Mouse (Mus musculus) lung, embryonic 16.5 days (tissue): ENCODE measurements at regions not wholly inside any gene's neighbourhood (a gene's known extent, or its start where the extent isn't known, plus 50 kb on each side); places are given as distances from the start of the nearest gene placed in this dataset.

Experiments used
- ATAC-seq: fragments of 200-750 bp; cut with Nextera tagmentation; 2 replicates; pipeline ENCODE4 v1.8.0; 2017; ENCODE audit warnings: low read depth, mild to moderate bottlenecking, moderate library complexity
- H3K27ac ChIP-seq: fragments of 300-500 bp; sonication (generic); 2 replicates; pipeline ENCODE4 v1.5.1; 2014; ENCODE audit warnings: mild to moderate bottlenecking, control low read depth, low read length
- H3K27me3 ChIP-seq: fragments of 300-500 bp; sonication (generic); 2 replicates; pipeline ENCODE4 v1.6.1; 2014; ENCODE audit warnings: low read depth, low read length, mixed read lengths; ENCODE audit not compliant: control insufficient read depth, insufficient read depth
- H3K36me3 ChIP-seq: fragments of 300-500 bp; sonication (generic); 2 replicates; pipeline ENCODE4 v1.6.1; 2014; ENCODE audit warnings: low read length; ENCODE audit not compliant: control insufficient read depth, insufficient read depth
- H3K4me1 ChIP-seq: fragments of 300-500 bp; sonication (generic); replicated peaks from 2 replicates; pipeline ENCODE4 v1.6.1; 2014; ENCODE audit warnings: low read length, mixed read lengths; ENCODE audit not compliant: control insufficient read depth, insufficient read depth
- H3K4me2 ChIP-seq: fragments of 300-500 bp; sonication (generic); 2 replicates; pipeline ENCODE4 v1.6.1; 2014; ENCODE audit warnings: low read depth, low read length, control low read depth
- H3K4me3 ChIP-seq: fragments of 300-500 bp; sonication (generic); 2 replicates; pipeline ENCODE4 v1.5.1; 2014; ENCODE audit warnings: mild to moderate bottlenecking, low read length, control low read depth
- H3K9ac ChIP-seq: fragments of 300-500 bp; sonication (generic); 2 replicates; pipeline ENCODE4 v1.6.1; 2014; ENCODE audit warnings: low read length, control low read depth
- H3K9me3 ChIP-seq: fragments of 300-500 bp; sonication (generic); 2 replicates; pipeline ENCODE4 v1.6.1; 2016; ENCODE audit warnings: low read length; ENCODE audit not compliant: control insufficient read depth
- WGBS: fragments of 180-500 bp; shearing (Covaris S2); extraction: QIAGEN DNeasy Blood & Tissue Kit; methylation state at CpG from one replicate; pipeline ENCODE4 v1.1.7; 2014; 5-methylcytosine and 5-hydroxymethylcytosine counted together

GRCm38 (mm10) chr10:21458608-21459007 lies 81.5 kb downstream of the Aldh8a1 start:
- H3K27ac ChIP-seq = no peak overlapping the region
- H3K36me3 ChIP-seq = no peaks in the 10 kb centered on the region
- H3K27me3 ChIP-seq = no peaks in the 10 kb centered on the region
- no peaks in the 10 kb centered on the region for H3K4me1 ChIP-seq
- H3K4me2 ChIP-seq = no peak overlapping the region
- no peak overlapping the region for H3K4me3 ChIP-seq
- no peak for ATAC-seq
- H3K9ac ChIP-seq = no peak overlapping the region
- H3K9me3 ChIP-seq = no peaks in the 10 kb centered on the region

GRCm38 (mm10) chr10:21460062-21460461 lies 83.0 kb downstream of the Aldh8a1 start:
- Histone ChIP-seq H3K4me3 (no peak overlapping the region), H3K27ac (no peak overlapping the region), H3K36me3 (no peaks in the 10 kb centered on the region), H3K4me1 (0 out of 2 replicates have a peak, but pooled peaks cover under 1% of the 10 kb centered on the region), H3K9me3 (no peaks in the 10 kb centered on the region), H3K9ac (no peak overlapping the region), H3K27me3 (no peaks in the 10 kb centered on the region), H3K4me2 (no peak overlapping the region)
- 64% methylated on average over 2 of the region's 2 CpGs for WGBS
- ATAC-seq = no peak

- 41% methylated on average over 3 of the region's 3 CpGs for WGBS
- Histone ChIP-seq H3K4me1 (0 out of 2 replicates have a peak, but pooled peaks cover 2% of the 10 kb centered on the region), H3K27me3 (no peaks in the 10 kb centered on the region), H3K9me3 (no peaks in the 10 kb centered on the region), H3K9ac (no peak overlapping the region), H3K4me2 (no peak overlapping the region), H3K36me3 (no peaks in the 10 kb centered on the region), H3K27ac (no peak overlapping the region), H3K4me3 (no peak overlapping the region)
- peak; percentile 78; the same call in 1 of the 2 replicates for ATAC-seq
Observed at GRCm38 (mm10) chr10:21462915-21463314, 85.8 kb downstream of the Aldh8a1 start.

- Histone ChIP-seq H3K4me1 (0 out of 2 replicates have a peak, but pooled peaks cover 2% of the 10 kb centered on the region), H3K9me3 (no peaks in the 10 kb centered on the region), H3K36me3 (no peaks in the 10 kb centered on the region), H3K4me3 (no peak overlapping the region), H3K9ac (peak overlapping the region; percentile 11; the same call in 1 of the 2 replicates), H3K27ac (no peak overlapping the region), H3K27me3 (no peaks in the 10 kb centered on the region), H3K4me2 (peak overlapping the region; percentile 45)
- peak; percentile 77 for ATAC-seq
- 2% methylated on average over 15 of the region's 15 CpGs for WGBS
Observed at GRCm38 (mm10) chr10:21465362-21465761, 88.3 kb downstream of the Aldh8a1 start.

- no peak overlapping the region for H3K27ac ChIP-seq
- no peak overlapping the region for H3K9ac ChIP-seq
- peak overlapping the region; percentile 45; the same call in 1 of the 2 replicates for H3K4me2 ChIP-seq
- 45% methylated on average over 7 of the region's 7 CpGs for WGBS
- no peak overlapping the region for H3K4me3 ChIP-seq
- ATAC-seq = no peak
- H3K4me1 ChIP-seq = 0 out of 2 replicates have a peak, but pooled peaks cover 2% of the 10 kb centered on the region
- no peaks in the 10 kb centered on the region for H3K36me3 ChIP-seq
- no peaks in the 10 kb centered on the region for H3K9me3 ChIP-seq
- no peaks in the 10 kb centered on the region for H3K27me3 ChIP-seq
Observed at GRCm38 (mm10) chr10:21465806-21466377, 88.8 kb downstream of the Aldh8a1 start.

GRCm38 (mm10) chr10:21467425-21468085 lies 90.5 kb downstream of the Aldh8a1 start:
- H3K4me3 ChIP-seq = no peak overlapping the region
- H3K36me3 ChIP-seq = no peaks in the 10 kb centered on the region
- H3K4me2 ChIP-seq = no peak overlapping the region
- ATAC-seq = no peak
- no peak overlapping the region for H3K27ac ChIP-seq
- no peaks in the 10 kb centered on the region for H3K9me3 ChIP-seq
- no peak overlapping the region for H3K9ac ChIP-seq
- 0 out of 2 replicates have a peak, but pooled peaks cover 2% of the 10 kb centered on the region for H3K4me1 ChIP-seq
- no peaks in the 10 kb centered on the region for H3K27me3 ChIP-seq
- WGBS = 55% methylated on average over 4 of the region's 4 CpGs

GRCm38 (mm10) chr10:21468421-21468820 lies 91.3 kb downstream of the Aldh8a1 start:
- H3K9ac ChIP-seq = no peak overlapping the region
- ATAC-seq = no peak
- H3K27me3 ChIP-seq = no peaks in the 10 kb centered on the region
- H3K9me3 ChIP-seq = no peaks in the 10 kb centered on the region
- no peak overlapping the region for H3K4me3 ChIP-seq
- no peak overlapping the region for H3K27ac ChIP-seq
- 0 out of 2 replicates have a peak, but pooled peaks cover 2% of the 10 kb centered on the region for H3K4me1 ChIP-seq
- H3K4me2 ChIP-seq = no peak overlapping the region
- 86% methylated on average over 10 of the region's 10 CpGs for WGBS
- no peaks in the 10 kb centered on the region for H3K36me3 ChIP-seq

- H3K4me3 ChIP-seq = no peak overlapping the region
- ATAC-seq = no peak
- no peak overlapping the region for H3K4me2 ChIP-seq
- H3K36me3 ChIP-seq = no peaks in the 10 kb centered on the region
- no peaks in the 10 kb centered on the region for H3K9me3 ChIP-seq
- no peaks in the 10 kb centered on the region for H3K27me3 ChIP-seq
- H3K4me1 ChIP-seq = 0 out of 2 replicates have a peak, but pooled peaks cover 2% of the 10 kb centered on the region
- no peak overlapping the region for H3K9ac ChIP-seq
- no peak overlapping the region for H3K27ac ChIP-seq
- WGBS = 25% methylated on average over 1 of the region's 1 CpGs
Observed at GRCm38 (mm10) chr10:21469961-21470360, 92.9 kb downstream of the Aldh8a1 start.

GRCm38 (mm10) chr10:21470589-21470988 lies 93.5 kb downstream of the Aldh8a1 start:
- Histone ChIP-seq H3K27me3 (no peaks in the 10 kb centered on the region), H3K4me2 (no peak overlapping the region), H3K9me3 (no peaks in the 10 kb centered on the region), H3K9ac (no peak overlapping the region), H3K36me3 (no peaks in the 10 kb centered on the region), H3K4me1 (no peaks in the 10 kb centered on the region), H3K27ac (no peak overlapping the region), H3K4me3 (no peak overlapping the region)
- no peak for ATAC-seq
- 81% methylated on average over 20 of the region's 20 CpGs for WGBS
